Mouse (Mus musculus): Measurements from ENCODE around the gene Sar1a.

The Sar1a gene

DNA sequence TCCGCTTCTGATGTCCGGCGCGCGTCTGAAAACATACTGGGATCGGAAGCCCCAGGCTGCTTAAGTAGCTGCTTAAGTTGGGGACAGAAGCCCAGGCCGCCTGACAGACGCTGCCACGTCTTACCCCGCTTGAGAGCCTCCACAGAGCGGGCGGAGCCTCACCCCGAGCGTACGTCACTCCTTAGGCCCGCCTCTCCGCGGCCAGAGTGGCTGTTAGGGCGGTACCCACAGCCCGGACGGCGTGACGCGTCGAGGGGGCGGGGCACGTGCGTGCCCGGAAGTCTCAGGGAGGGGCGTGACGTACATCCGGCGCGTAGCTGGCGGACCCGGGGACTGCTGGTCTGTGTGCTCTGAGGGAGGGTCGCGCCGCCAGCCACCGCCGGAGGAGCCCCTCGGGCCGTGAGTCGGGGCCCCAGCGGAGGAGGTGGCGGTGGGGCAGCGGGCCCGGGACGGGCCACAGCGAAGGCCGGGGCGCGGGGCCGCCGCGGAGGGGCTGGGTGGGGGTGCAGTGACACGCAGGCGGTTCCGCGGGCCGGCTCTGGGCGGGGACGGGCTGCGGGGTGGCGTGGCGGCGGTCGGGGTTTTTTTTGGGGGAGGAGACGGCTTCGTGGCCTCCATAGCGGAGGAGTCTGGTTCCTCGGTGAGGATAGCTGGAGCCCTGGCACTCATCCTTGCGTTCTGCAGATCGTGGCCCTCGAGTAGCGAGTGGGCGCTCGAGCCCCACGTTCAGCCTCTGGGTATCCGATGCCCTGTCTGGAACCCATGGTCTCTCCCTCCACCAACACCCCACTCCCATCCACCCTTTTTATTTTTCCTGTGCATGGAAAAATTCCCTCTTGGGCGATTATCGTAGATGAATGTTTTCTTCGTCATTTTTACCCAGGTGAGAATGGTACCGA is at the start of gene Sar1a:
Sar1a (plus strand) TSS at position 285 of the 899 bp plus-strand sequence.
- in situ Hi-C loops (cut with MboI; ENCODE audit: low sequenced_read_pairs) = no loop called here

DNA sequence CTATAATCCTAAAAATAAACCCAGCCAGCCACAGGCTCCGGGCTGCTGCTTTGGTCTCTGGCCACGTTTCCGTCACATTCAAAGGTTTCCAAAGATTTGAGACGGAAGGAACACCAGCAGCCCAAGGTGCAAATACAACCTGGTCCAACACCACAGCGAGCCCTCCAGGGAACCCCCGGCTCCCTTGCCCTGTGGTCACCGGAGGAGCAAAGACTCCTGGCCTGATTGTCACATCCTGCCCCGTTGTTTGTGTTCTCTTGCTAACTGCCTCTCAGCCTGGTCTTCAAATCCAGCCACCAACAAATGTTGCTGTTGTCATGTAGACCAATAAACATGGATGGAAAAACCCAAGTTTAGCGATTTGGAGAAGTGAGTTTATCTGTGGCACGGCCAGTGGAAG is 47.7 kb upstream of the Sar1a start:
- in situ Hi-C loops (cut with MboI; ENCODE audit: low sequenced_read_pairs) = no loop called here

DNA sequence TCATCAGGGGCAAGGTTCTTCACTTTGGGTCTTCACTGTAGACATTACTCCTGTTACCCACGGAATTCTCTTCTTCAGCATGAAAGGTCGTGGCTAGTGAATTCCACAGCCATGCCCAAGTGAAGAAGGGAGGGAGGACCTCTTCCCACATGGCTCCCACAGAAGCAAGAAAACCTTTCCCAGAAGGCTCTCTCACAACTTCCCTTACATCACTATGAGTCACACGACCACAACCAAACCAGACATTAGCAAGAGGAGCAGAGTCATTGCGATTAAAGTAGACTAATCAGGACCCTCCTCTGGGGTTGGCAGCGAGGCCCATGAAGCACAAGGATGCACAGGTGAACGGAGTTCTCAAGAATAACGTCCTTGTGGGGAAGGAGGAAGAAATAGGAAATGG is 43.0 kb upstream of the Sar1a start:
- in situ Hi-C loops (cut with MboI; ENCODE audit: low sequenced_read_pairs) = no loop called here

DNA sequence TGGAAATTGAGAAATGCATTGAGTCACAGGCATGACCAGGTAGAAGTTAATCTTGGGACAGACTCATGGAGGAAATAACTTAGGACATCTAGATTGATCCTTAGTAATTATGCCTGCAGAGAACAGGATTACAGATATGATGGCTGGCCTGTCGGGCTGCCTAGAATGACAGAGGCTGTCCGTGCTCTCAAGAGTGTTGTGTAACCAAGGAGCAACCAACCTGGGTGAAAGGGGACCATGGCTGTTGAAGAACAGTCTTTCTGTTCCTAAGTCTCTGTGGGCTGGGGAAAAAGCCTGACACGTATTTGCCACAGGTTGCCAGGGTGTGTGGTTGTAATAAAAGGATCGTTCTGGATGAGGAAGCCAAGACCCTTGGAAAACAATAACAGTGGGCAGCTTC is 39.7 kb upstream of the Sar1a start:
- in situ Hi-C loops (cut with MboI; ENCODE audit: low sequenced_read_pairs) = no loop called here

DNA sequence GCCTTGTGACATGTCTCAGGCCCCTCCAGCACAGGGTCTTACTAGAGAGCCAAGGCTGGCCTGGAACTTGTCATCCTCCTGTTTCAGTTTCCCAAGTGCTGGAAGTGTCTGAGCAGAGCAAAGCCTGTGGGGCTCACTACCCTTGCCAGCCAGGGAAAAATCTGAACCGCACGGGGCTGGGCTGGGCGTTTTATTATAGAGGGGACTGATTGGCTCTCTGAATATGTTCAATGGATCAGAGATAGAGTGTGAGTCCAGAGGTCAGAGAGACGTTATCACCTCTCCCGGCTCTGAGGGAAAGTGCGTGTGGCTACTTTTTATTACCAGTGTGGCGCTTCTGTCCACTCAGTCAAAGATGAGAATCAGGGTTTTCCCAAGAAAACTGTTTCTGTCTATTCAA is 33.5 kb upstream of the Sar1a start:
- in situ Hi-C loops (cut with MboI; ENCODE audit: low sequenced_read_pairs) = loop anchor here (5.0 kb wide), 1 partner anchor 34 kb away; no protein-coding TSS in a partner anchor

DNA sequence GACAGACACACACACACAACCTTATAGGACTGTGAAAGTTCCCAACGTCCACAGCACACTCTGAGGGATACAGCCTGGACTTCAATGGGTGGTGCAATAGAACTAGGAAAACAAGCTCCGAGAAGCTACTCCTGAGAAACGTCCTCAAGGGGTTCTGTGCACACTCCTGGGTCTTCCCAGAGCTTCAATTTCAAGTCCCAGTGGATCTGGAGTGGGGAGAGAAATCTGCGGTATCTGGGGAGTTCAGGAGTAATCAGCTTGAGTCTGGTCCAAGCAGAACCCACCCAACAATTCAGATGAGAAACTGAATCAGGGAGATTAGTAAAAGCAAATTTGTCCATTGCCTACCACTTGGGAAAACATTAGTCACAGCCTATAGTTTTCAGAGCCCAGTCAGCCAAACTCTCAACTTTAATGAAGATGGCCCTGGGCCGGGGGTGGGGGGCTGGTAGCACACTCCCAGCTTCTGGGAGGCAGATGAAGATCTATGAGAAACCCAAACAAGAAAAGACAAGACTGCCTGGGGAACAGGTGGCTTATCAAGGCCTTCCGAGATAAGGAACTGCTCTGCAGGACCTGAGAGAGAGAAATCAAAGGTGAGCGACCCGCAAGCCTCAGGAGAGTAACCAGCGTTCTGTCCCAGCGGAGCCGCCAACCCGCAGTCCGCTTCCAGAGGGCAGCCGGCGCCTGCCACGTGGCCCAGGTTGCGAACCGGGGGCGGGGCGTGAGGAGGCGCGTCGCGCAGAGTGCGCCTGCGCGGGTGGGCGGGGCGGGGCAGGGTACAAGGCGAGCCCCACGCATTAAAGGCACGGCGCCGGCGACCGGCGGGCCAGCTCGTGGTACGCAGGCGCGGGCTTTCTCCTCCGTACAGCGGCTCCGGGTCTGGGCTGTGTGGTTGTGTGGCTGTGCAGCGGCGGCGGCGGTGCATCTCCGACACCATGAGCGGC is 32.0 kb upstream of the Sar1a start, which contains the start of gene Ppa1:
Ppa1 (plus strand) TSS at position 763 of the 947 bp plus-strand sequence.
- in situ Hi-C loops (cut with MboI; ENCODE audit: low sequenced_read_pairs) = loop anchor here (5.0 kb wide), 1 partner anchor 36 kb away; no protein-coding TSS in a partner anchor

DNA sequence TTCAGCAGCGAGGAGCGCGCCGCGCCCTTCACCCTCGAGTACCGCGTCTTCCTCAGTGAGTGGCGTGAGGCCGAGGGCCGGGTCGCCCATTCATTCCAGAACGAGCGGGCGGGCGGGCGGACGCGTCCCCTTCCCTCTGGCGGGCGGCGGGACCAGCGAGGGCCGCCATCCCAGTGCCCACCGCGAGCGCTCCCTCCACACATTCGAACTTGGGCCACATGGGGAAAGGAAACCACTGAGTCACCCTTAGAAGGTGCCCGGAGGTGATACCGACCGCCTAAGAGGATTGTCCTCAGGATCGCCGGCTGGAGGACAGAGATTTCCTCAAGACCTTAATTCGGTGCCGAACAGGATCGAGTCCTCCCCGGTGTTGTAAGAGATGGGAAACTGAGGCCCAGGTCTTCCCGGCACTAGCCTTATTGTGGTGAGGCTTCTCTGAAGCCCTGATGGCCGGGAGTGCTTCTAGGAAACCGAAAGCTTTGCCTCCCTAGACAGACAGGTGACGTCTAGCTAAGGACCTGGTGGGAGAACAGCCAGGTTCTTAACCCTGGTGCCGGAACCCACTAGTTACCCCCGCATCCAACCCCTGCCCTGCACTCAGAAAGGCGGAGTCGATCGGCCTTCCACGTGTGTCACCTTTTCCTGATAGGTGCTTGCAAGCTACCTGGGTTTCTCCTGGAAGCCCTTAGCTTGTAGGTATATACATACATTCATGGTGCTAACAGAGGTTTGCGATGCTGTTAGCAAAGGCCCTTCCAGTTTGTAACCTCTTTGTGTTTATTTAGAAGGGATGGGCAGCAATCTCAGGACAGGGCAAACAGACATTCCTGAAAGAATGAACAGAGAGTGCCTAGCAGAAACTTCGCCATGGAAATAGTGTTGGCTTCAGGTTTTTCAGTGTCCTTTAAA is 31.1 kb upstream of the Sar1a start:
- in situ Hi-C loops (cut with MboI; ENCODE audit: low sequenced_read_pairs) = loop anchor here (5.0 kb wide), 1 partner anchor 37 kb away; no protein-coding TSS in a partner anchor

DNA sequence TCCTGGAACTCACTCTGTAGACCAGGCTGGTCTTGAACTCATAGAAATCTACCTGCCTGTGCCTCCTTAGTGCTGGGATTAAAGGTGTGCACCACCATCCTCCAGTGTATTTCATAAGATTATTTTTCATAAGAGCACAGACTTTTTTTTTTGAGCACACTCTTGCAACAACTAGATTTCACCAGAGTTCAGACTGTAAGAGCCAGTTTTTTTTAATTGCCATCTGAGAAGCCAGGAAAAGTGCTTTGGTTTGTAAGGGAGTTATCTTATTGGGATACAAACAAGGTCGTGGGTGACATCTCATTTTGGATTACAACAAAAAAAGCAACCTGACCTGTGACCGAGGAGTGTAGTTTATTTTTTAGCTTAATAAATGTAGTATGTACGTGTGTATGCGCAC is 26.0 kb upstream of the Sar1a start:
- in situ Hi-C loops (cut with MboI; ENCODE audit: low sequenced_read_pairs) = loop anchor here (25.0 kb wide), 1 partner anchor 467 kb away; no protein-coding TSS in a partner anchor

DNA sequence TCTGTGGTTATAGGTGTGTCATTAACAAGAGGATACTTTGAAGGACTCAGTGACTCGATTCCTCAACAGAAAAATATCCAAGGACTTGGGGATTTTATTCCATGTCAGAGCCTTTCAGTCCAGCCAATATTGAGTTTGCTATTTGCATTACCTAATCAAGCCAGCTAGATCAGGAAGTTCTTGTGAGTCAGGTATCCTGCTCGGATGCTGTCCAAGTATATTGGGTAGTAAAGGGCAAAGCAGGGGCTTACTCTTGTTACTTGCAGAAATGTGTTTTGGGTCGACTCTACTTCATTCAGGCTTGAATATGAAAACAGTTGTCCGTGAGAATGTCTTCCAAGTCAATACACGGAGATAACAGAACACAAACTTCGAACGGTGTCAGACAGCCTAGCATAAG is 25.4 kb upstream of the Sar1a start:
- in situ Hi-C loops (cut with MboI; ENCODE audit: low sequenced_read_pairs) = loop anchor here (25.0 kb wide), 1 partner anchor 467 kb away; no protein-coding TSS in a partner anchor

DNA sequence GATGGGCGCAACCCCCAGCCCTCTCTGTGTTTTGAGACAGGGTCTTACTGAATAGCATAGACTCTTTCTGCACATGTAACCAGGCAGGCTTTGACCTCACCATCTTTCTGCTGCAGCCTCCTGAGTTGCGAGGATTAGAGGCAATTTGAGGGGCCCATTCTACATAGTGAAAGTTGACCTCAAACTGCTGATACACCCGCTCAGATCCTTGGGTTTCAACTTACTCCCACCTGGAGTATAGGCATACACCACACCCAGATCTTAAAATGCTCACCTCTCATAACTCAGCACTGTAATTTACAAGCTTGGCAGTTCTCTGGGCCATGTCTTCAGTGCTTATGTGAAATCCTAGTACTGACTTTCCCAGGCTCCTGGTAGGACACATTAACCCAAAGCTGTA is 24.9 kb upstream of the Sar1a start:
- in situ Hi-C loops (cut with MboI; ENCODE audit: low sequenced_read_pairs) = loop anchor here (25.0 kb wide), 1 partner anchor 468 kb away; no protein-coding TSS in a partner anchor

DNA sequence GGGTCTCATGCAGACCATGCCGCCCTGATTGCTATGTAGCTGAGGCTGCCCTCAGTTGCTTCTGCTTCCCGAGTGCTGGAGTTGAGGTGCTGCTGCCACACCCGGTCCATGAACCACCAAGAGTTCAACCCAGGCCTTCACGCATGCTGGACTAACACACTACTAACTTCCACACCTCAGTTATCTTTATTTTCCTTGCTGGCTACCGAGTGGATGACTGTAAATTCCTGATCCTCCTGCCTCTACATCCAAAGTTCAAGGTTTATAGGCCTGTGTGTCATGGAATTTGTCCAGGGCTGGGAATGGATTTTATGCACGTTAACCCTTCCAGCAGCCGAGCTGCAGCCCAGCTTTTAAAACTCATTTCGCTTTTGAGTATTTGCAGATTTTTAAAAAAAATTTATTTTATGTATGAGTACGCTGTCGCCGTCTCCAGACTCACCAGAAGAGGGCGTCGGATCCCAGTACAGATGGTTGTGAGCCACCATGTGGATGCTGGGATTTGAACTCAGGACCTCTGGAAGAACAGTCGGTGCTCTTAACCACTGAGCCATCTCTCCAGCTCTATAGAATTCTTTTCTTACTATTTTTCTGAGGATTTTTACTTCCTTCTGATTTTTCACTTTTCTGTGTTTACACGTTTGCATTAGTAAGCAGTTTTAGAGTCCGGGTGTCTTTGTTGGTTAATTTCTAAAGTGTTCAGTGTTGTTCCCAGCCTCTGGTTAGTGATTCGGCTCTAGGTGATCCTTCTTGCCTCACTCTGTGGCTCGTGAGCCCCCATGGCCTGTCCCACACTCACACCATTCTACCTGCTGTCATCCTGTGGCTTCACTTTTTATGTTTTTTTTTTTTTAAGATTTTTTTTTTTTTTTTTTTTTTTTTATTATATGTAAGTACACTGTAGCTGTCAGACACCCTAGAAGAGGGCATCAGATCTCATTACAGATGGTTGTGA is 22.9 kb upstream of the Sar1a start:
- in situ Hi-C loops (cut with MboI; ENCODE audit: low sequenced_read_pairs) = loop anchor here (25.0 kb wide), 1 partner anchor 470 kb away; no protein-coding TSS in a partner anchor

DNA sequence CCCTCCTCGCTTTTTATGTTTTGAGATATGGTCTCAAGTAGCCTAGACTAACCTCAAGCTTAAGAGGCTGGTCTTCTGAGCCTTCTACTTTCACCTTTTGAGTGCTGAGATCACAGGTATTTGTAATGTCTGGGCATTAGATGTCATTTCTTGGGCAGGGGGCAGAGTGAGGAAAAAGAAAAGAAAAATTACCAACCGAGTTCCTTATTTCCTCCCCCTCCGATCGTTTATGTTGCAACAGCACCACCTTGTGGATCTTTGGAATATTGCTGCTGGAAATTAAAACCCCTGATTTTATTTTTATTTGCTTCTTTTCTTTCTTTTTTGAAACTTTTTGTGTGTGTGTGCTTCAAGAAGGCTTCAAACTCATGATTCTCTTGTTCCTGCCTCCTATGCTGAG is 22.1 kb upstream of the Sar1a start:
- in situ Hi-C loops (cut with MboI; ENCODE audit: low sequenced_read_pairs) = loop anchor here (25.0 kb wide), 1 partner anchor 471 kb away; no protein-coding TSS in a partner anchor

DNA sequence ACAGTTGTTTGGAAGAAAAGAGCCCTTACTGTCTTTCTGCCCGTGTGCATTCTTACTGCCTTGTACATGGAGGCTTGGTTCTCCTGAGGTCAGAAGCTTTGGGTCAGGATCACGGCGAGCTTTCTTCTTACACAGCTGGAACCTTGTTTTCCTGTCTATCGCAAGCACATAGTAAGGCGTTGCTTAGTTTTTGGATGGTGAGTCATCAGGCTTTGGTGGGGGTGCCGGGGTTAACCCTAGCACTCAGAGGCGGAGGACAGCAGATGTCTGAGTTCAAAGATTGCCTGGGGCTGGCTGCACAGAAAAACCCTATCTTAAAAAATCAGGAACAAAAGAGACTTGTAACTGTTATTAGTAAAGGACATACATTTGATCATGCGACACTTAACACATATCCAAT is 18.2 kb upstream of the Sar1a start:
- in situ Hi-C loops (cut with MboI; ENCODE audit: low sequenced_read_pairs) = loop anchor here (10.0 to 25.0 kb wide), 2 partner anchors 197 to 475 kb away; no protein-coding TSS in a partner anchor

DNA sequence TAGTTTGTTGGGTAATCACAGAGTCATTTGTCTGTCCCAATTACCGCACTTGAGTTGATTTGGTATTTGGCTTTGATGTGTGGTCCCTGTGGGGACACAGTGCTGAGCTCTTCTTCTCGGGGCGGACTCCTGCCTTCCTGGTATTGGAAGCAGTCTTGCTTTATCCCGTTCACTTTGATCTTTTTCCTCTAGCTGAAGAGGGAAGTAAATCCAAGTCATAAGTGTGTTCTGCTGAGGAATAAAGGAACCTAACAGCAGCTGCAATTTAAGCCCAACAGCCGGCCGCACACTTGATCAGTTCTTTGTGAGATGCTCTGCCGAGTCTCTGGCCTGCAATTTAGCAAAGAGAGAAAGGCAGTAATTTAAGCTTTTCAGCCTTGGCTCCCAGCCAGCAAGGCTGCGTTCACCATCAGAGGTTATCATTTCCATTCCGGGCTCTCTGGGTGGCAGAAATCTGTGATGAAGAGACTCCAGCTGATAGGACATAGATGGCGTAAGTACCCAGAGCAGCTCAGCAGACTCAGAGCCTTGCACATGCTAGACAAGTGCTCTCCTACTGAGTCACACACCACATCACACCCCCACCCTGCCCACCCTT is 17.6 kb upstream of the Sar1a start:
- in situ Hi-C loops (cut with MboI; ENCODE audit: low sequenced_read_pairs) = loop anchor here (10.0 to 25.0 kb wide), 2 partner anchors 198 to 475 kb away; no protein-coding TSS in a partner anchor

DNA sequence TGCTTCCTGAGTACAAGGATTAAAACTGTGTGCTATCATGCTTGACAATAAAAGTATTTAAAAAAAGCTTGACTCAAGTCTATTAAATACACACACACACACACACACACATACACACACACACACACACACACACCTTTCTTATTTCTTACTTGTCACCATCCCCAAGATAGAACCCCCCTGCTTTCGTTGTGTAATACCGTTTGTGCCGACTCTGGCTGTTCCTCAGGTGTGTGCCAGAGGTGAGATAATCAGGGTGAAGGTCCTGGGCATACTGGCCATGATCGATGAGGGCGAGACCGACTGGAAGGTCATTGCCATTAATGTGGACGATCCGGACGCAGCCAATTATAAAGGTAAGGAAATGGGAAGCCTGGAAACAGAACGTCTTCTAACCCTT is 15.0 kb upstream of the Sar1a start:
- in situ Hi-C loops (cut with MboI; ENCODE audit: low sequenced_read_pairs) = loop anchor here (10.0 to 25.0 kb wide), 2 partner anchors 200 to 478 kb away; no protein-coding TSS in a partner anchor

DNA sequence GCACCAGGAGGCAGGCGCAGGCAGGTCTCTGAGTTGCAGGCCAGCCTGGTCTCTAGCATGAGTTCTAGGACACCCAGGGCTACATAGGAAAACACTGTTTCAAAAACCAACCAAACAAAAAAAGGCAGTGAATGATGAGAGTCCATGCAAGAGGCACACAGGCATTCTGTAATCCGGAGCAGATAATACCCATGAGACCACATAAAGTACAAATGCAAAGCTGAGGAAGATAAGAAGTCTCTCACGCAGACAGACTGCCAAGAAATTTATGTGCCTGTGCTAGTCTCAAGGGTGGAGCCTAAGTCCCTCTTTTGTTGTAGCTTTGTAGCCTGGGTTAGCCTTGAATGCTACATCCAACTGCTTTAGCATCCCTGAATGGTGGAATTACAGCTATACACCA is 14.4 kb upstream of the Sar1a start:
- in situ Hi-C loops (cut with MboI; ENCODE audit: low sequenced_read_pairs) = loop anchor here (10.0 to 25.0 kb wide), 2 partner anchors 201 to 478 kb away; no protein-coding TSS in a partner anchor

DNA sequence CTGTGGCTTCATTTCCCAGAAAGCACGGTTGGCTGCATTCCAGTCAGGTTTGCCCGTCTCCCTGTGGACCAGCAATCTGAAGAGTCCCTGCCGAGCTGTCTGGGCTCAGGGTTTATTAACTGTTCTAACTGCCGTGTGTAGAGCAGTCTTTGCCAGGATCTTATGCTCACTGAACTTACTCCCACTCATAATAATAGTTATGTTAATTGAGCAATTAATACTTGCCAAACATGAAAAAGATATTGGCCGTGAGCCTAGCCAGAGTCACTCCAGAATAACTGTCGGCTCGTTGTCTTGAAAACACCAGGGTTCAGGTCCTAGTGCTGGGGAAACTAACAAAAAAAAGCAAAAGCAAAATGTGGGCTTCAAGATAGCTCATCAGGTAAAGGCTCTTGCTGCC is 10.8 kb upstream of the Sar1a start:
- in situ Hi-C loops (cut with MboI; ENCODE audit: low sequenced_read_pairs) = loop anchor here (10.0 to 25.0 kb wide), 2 partner anchors 204 to 482 kb away; no protein-coding TSS in a partner anchor

DNA sequence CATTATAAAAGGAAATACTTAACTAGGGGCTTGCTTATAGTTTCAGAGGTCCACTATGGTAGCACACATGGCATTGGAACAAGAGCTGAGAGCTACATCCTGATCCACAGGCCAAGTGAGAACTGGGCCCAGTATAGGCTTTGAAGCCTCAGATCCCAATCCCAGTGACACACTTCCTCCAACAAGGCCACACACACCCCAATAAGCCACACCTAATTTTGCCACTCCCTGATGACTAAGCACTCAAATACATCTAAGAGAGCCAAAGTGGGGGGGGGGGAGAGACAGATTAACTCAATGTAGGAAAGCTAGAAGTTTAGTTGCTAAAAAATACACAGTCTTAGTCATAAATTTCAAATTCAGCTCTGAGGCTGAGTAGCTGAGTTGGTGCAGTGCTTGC is 10.2 kb upstream of the Sar1a start:
- in situ Hi-C loops (cut with MboI; ENCODE audit: low sequenced_read_pairs) = loop anchor here (10.0 to 25.0 kb wide), 2 partner anchors 205 to 483 kb away; no protein-coding TSS in a partner anchor
